Mouse (Mus musculus): ENCODE measurements at regions not wholly inside any gene's neighbourhood (a gene's known extent, or its start where the extent isn't known, plus 50 kb on each side); places are given as distances from the start of the nearest gene placed in this dataset.
A peak's percentile ranks its signal among the peaks of the same experiment; 100 is the strongest.

DNA sequence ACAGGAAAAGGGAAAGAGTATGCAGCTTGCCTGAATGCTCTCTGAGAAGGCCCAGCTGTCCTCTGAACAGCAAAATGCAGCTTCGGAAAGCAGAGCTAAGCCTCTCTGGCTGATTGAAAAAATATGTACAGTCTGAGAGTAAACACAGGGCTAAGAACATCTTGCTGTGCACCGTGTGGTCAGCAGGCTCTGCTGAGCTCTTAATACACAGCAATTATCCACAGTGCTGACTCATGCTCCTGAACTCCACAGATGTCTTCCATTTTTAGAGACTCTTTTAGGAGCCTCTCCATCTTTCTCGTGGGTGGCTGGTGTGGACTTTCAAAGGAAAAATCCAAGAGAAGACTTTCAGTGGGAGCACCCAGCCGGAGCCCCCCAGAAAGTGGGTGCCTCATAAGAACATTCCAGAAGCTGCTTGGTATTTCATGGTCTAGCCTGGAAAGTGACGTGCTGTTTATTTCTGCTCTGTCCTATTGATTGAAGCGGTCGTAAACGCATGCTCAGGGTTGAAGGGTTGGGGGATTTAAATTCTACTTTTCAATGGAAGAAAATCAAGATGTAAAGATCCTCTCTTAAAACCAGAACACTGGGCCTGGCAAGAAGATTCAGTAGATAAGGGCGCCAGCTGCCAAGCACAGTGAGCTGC is 209.5 kb downstream of the Mreg start:
- DNase-seq (ENCODE audit: low spot score in 2 of 2) = peak in 1 of 2 experiments; percentile 11

DNA sequence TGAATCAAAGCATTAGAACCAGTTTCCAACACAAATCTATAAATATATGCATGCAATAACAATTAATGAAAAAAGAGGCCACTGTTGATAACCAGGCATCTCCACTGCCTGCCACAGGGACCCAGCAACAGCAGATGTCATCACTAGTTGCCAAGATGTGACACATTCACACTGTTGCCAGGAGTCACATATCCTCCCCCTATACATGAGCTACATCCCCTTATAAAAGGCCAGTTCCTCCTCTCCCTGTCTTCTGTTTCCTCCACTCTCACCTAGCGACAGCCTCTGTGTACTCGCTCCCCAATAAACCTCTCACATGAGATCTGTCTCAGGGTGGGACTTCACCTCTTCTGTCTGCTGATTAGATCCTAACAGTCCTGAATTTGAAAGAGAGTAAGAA is 211.4 kb downstream of the Mreg start:
- no peak for DNase-seq (ENCODE audit: low spot score in 2 of 2)

DNA sequence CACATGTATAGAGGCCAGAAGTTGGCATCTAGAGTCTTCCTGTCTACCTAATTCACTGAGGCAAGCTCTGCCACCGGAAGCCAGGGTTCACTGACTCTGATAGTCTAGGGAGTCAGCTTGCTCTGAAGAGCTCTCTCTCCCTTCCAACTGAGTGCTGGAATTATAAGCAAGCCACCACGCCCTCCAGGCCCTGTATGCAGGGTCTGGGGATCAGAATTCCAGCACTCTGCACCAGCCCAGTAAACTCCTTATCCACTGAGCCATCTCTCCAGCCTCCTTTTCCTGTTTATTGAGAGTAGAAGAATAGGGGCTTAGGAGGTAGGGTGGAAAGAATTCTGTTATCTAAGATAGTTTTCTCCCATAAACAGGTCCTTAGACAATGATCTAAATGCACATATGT is 215.3 kb downstream of the Mreg start:
- no peak for DNase-seq (ENCODE audit: low spot score in 2 of 2)

DNA sequence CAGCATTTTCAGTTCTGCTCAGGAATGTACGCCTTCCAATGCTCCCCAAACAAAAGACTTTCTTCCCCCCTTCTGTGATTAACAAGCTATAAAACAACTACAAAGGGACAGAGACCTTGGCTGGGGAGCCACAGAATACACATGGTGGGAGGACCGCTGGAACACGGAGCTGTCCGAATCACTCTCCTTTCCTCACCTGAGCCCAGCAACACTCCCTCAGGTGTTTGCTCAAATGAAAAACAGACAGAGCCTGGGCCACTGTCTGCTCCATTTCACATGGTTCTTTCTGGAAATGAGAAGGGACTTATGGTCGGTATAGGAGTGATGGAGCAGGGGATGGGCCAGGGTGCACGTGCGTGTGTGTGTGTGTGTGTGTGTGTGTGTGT is 215.9 kb downstream of the Mreg start:
- DNase-seq (ENCODE audit: low spot score in 2 of 2) = no peak

DNA sequence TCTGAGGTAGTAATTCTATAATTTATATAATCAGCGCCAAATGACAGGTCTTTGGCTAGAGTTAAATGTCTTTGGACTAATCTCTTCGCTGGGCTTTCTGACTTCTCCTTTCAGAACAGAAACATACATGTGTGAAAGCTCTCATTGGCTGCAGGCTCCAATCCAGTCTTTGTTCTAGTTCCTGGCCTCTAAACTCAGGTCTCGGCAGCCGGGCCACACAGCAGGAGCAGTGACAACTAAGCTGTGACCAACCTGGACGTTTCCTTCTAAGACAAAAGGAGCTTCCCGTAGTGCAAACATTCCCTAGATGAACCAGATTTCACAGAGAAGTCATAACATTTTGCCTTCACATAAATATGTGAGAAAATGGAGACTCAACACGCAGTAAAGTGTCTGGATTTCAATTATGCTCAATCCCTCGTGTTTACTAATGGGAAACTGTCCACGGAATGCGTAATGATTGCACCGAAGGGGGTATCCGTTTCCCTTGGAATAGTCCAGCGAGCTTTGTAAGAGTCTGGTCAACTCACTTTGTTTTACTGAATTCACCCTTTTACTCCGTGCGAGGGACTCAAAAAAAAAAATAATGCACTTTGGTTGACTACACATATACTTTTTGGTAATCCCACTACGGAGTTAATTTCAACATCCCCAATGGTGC is 216.4 kb downstream of the Mreg start:
- no peak for DNase-seq (ENCODE audit: low spot score in 2 of 2)

DNA sequence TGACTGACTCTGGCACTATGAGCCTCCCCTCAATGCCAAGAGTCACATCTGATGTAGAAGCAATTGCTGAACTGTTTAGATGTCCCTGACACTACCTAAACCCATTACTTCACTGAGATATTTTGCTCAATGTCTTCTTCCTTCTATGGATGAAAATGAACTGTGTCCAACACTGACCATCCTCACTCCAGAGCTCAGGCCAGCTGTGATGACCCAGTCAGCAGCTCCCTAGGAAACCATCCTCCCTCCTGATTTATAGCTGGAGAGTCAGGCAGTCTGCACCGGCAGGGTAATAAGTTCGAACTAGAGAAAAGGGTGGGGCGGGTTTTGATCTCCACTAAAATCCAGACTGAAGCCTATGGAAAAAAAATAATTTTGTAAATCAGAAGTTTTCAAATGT is 221.2 kb downstream of the Mreg start:
- DNase-seq (ENCODE audit: low spot score in 2 of 2) = no peak

- no peak for DNase-seq (ENCODE audit: low spot score in 2 of 2)
These were observed 224.0 kb downstream of the Mreg start for GRCm38 (mm10) chr1:71988086-71988485.

- no peak for DNase-seq (ENCODE audit: low spot score in 2 of 2)
These were observed 226.1 kb downstream of the Mreg start for GRCm38 (mm10) chr1:71986047-71986446.

DNA sequence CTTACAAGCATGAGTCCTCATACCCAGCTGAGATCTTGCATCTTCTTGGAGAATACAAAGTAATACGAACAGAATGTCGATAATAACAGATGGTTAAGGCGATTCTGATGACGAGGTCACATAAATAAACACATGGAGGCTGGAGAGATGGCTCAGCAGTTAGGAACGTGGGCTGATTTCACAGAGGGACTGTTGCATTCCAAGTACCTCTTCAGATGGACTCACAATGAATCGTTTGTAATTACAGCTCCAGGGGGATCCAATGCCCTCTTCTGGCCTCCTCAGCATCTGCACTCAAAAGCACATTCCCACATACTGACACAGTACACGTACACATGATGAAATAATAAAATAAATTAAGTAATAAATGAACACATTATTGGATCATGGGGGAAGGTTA is 228.3 kb downstream of the Mreg start:
- DNase-seq (ENCODE audit: low spot score in 2 of 2) = no peak

GRCm38 (mm10) chr1:71982423-71983262 is 229.5 kb downstream of the Mreg start:
- DNase-seq (ENCODE audit: low spot score in 2 of 2) = no peak

GRCm38 (mm10) chr1:71980624-71981023 is 231.5 kb downstream of the Mreg start:
- no peak for DNase-seq (ENCODE audit: low spot score in 2 of 2)

GRCm38 (mm10) chr1:71979261-71979660 is 232.8 kb downstream of the Mreg start:
- DNase-seq (ENCODE audit: low spot score in 2 of 2) = no peak

GRCm38 (mm10) chr1:71977361-71977760 is 234.7 kb downstream of the Mreg start:
- no peak for DNase-seq (ENCODE audit: low spot score in 2 of 2)

GRCm38 (mm10) chr1:71974715-71975114 is 237.4 kb downstream of the Mreg start:
- no peak for DNase-seq (ENCODE audit: low spot score in 2 of 2)

DNA sequence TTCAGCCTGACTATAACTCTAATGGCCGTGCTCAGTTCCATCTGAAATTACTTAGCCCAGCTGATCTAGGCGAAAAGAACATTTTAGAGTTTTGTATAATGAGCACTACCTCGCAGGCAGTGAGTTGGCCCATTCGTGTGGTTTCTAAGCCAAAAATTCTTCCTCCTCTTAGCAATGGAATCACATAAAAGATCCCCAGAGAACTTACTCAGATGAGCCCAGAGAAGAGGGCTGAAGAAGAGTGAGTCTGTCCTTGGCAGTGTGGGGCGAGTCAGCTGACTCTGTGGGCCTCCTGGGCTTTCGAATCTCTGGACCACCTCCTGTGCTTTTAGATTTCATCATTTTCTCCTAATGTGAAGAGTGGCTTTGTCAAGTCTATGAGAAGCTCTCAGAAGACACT is 240.2 kb downstream of the Mreg start:
- peak in 1 of 2 experiments; percentile 44 for DNase-seq (ENCODE audit: low spot score in 2 of 2)

DNA sequence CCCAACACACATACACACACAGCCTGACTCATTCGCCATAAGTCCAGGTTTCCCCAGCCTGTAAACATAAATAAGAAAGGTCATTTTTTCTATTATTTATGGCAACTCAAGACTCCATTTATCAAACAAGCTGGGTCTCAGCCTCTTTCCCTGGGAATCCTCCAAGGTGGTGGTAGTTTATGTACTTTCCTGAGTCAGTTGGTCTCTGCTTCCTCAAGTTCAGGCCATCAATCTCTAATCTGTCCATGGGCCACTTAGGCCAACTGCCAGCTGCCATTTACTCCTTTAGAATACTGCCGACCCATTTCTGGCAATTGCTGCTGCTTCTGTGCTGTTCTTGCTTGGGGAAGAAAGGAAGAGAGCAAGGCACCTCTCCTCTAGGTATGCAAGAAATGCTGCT is 241.3 kb downstream of the Mreg start:
- DNase-seq (ENCODE audit: low spot score in 2 of 2) = no peak

- DNase-seq (ENCODE audit: low spot score in 2 of 2) = no peak
These were observed 244.5 kb downstream of the Mreg start for GRCm38 (mm10) chr1:71967574-71968104.

GRCm38 (mm10) chr1:71964450-71965126 is 247.5 kb downstream of the Mreg start:
- no peak for DNase-seq (ENCODE audit: low spot score in 2 of 2)

- no peak for DNase-seq (ENCODE audit: low spot score in 2 of 2)
These were observed 255.2 kb downstream of the Mreg start for GRCm38 (mm10) chr1:71956940-71957339.

- DNase-seq (ENCODE audit: low spot score in 2 of 2) = no peak
These were observed 256.8 kb downstream of the Mreg start for GRCm38 (mm10) chr1:71955331-71955730.

GRCm38 (mm10) chr1:71953292-71953691 is 258.8 kb downstream of the Mreg start:
- DNase-seq (ENCODE audit: low spot score in 2 of 2) = no peak

GRCm38 (mm10) chr1:71949549-71949948 is 262.6 kb downstream of the Mreg start:
- no peak for DNase-seq (ENCODE audit: low spot score in 2 of 2)
